Mouse (Mus musculus) embryonic facial prominence, embryonic 14.5 days (tissue): Measurements from ENCODE around the gene Zfp873. TPM values are rescaled to one million over a fixed set of nuclear protein-coding genes. Genes with fewer than 3 reads are reported as not detected.
"Not testable (repeated sequence)": the region's sequence is repeated elsewhere in the genome, so short reads cannot be mapped to it uniquely, and the experiment has no call there.

Source experiments
- ATAC-seq: fragments of 200-750 bp; cut with Nextera tagmentation; 2 replicates; pipeline ENCODE4 v1.8.0; 2017; ENCODE audit warnings: low read depth, moderate number of reproducible peaks, moderate TSS enrichment
- DNase-seq: peaks from one replicate; pipeline ENCODE4 v3.0.0-alpha.2; 2015; ENCODE audit warnings: low spot score
- H3K27ac ChIP-seq: fragments of 300-500 bp; sonication (generic); replicated peaks from 2 replicates; pipeline ENCODE4 v1.5.1; 2014; ENCODE audit warnings: low read depth, mild to moderate bottlenecking, low read length, moderate library complexity
- H3K27me3 ChIP-seq: fragments of 300-500 bp; sonication (generic); replicated peaks from 2 replicates; pipeline ENCODE4 v1.6.1; 2014; ENCODE audit warnings: low read length; ENCODE audit not compliant: control insufficient read depth, insufficient read depth
- H3K36me3 ChIP-seq: fragments of 300-500 bp; sonication (generic); 2 replicates; pipeline ENCODE4 v1.6.1; 2014; ENCODE audit warnings: low read length, mixed read lengths; ENCODE audit not compliant: control insufficient read depth, insufficient read depth
- H3K4me1 ChIP-seq: fragments of 300-500 bp; sonication (generic); 2 replicates; pipeline ENCODE4 v1.6.1; 2014; ENCODE audit warnings: antibody characterized with exemption, low read length; ENCODE audit not compliant: control insufficient read depth, insufficient read depth
- H3K4me2 ChIP-seq: fragments of 300-500 bp; sonication (generic); 2 replicates; pipeline ENCODE4 v1.6.1; 2014; ENCODE audit warnings: low read depth, mild to moderate bottlenecking, low read length, moderate library complexity, mixed read lengths
- H3K4me3 ChIP-seq: fragments of 300-500 bp; sonication (generic); 2 replicates; pipeline ENCODE4 v1.5.1; 2014; ENCODE audit warnings: low read depth, mild to moderate bottlenecking, low read length
- H3K9ac ChIP-seq: fragments of 300-500 bp; sonication (generic); 2 replicates; pipeline ENCODE4 v1.6.1; 2014; ENCODE audit warnings: low read depth, mild to moderate bottlenecking, low read length, moderate library complexity, mixed read lengths
- H3K9me3 ChIP-seq: fragments of 300-500 bp; sonication (generic); 2 replicates; pipeline ENCODE4 v1.6.1; 2016; ENCODE audit warnings: low read length; ENCODE audit not compliant: control insufficient read depth
- WGBS: fragments of 180-500 bp; shearing (Covaris S2); extraction: QIAGEN DNeasy Blood & Tissue Kit; methylation state at CpG from one replicate; pipeline ENCODE4 v1.1.7; 2014; 5-methylcytosine and 5-hydroxymethylcytosine counted together
- polyA plus RNA-seq: library from polyadenylated mRNA; unstranded; fragments of >200 nt; fragmentation: Nextera tagmentation; extraction: Ambion mirVana; gene quantifications from 2 replicates; pipeline ENCODE4 v1.2.1, GENCODE M21; 2014

Zfp873 gene
- 9.8 and 10.8 TPM in 2 replicates for polyA plus RNA-seq

DNA sequence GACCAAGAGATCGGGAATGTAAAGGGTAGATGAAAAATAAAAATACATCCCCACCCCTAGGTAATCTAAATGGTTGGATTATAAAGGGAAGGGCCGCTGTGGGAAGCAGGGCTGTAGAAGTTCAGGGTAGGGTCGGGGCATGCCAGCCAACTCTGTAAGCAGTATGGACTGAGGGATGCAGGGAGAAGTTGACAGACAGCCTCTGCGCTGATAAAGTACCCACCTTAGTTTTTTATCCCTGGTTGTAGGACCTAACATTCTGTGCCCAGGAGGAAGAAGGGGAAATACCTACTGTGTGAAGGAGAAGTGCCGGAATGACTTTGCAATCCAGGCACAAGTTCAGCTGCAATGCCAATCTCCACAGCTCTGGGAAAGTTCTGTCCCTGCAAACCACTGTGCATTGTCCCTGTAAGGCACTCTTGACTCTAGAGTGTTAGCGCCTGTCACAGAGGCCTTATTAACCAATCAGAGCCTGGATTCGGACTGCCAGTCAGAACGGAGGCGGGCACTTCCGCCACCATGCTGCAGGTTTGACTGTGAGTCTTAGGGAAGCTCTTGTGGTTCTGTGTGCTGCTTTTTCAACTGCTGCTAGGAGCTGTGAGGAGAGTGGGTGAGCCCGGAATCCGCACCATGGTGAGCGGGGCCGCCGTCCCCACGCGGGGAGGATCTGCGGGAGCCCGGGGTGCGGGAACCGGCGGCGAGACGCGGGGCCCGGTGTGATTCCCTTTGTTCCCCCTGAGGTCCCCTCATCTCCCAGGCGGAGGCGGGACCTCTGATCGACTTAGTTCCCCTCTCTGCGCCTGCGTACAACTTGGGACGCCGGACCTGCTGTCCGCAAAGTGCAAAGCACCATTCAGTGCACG is at the start of gene Zfp873:
Gene Zfp873 (plus strand): TSS at position 527 of the 863 bp plus-strand sequence.
- no peaks in the 10 kb centered on the region for H3K27me3 ChIP-seq
- H3K4me1 ChIP-seq: no peaks in the 10 kb centered on the region
- DNase-seq (peak; percentile 97), ATAC-seq (peak; percentile 100)
- H3K9me3 ChIP-seq: peaks cover 54% of the 10 kb centered on the region
- H3K4me2 ChIP-seq: peak within 1 kb of the TSS; percentile 52
- peaks cover 22% of the 10 kb centered on the region for H3K36me3 ChIP-seq
- peak within 1 kb of the TSS; percentile 88 for H3K9ac ChIP-seq
- peak within 1 kb of the TSS; percentile 92 for H3K27ac ChIP-seq
- WGBS: 15% methylated on average over 21 of the region's 35 CpGs
- H3K4me3 ChIP-seq: peak within 1 kb of the TSS; percentile 60

DNA sequence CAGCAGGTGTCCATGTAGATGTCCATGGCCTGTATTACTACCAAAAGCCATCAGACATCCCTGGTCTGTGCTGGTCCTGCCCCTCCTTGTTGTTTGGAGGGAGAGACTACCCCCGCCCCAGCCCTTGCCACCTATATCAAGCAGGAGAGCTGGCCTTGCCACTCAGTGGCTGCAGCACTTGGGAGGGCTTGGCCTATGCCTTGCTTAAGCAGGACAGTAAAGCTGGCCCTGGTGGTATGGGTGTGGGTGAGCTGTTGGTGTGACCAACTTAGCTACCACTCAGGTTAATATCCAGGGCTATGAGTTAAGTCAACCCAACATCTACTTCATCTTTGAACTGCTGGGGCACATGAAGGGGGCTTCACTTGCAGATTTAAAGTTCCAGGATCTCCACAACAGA is 44.7 kb upstream of the Zfp873 start:
- H3K4me3 ChIP-seq, H3K4me1 ChIP-seq, H3K27me3 ChIP-seq, DNase-seq, H3K27ac ChIP-seq, H3K4me2 ChIP-seq, H3K9ac ChIP-seq, ATAC-seq: not testable (repeated sequence)
- Histone ChIP-seq H3K9me3 (peaks cover 38% of the 10 kb centered on the region), H3K36me3 (peaks cover 18% of the 10 kb centered on the region; the same call in 1 of the 2 replicates)
- 100% methylated on average over 1 of the region's 1 CpGs for WGBS

DNA sequence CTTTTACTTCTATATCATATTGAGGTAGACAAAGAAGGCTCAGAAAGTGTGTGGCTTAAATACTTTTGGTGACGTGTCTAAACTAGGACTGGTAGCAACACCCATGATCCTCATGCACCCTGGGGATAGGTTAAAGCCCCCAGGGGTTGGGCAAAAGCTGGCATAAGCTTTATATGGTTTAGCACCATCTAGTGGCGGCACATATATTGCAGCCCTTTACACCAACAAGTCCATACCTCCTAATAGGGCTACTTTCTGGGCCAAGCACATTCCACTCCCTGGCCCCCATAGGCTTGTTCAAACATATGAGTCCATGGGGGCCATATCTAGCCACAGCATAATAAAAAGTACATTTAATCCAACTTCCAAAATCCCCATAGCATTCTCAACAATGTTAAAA is 43.1 kb upstream of the Zfp873 start:
- not testable (repeated sequence) for H3K4me3 ChIP-seq, DNase-seq, H3K27me3 ChIP-seq, H3K9ac ChIP-seq, ATAC-seq, H3K27ac ChIP-seq, H3K4me2 ChIP-seq, H3K4me1 ChIP-seq
- Histone ChIP-seq H3K36me3 (peaks cover 11% of the 10 kb centered on the region; the same call in 1 of the 2 replicates), H3K9me3 (peaks cover 48% of the 10 kb centered on the region)
- 48% methylated on average over 1 of the region's 2 CpGs for WGBS

GRCm38 (mm10) chr10:82042191-82042590 is 5.7 kb upstream of the Zfp873 start:
- Histone ChIP-seq H3K27ac (no peak overlapping the region), H3K9me3 (peaks cover 17% of the 10 kb centered on the region), H3K4me1 (no peaks in the 10 kb centered on the region), H3K4me2 (no peak overlapping the region), H3K36me3 (no peaks in the 10 kb centered on the region), H3K4me3 (no peak overlapping the region), H3K9ac (no peak overlapping the region), H3K27me3 (no peaks in the 10 kb centered on the region)
- ATAC-seq: no peak
- 61% methylated on average over 2 of the region's 2 CpGs for WGBS
- DNase-seq: no peak

DNA sequence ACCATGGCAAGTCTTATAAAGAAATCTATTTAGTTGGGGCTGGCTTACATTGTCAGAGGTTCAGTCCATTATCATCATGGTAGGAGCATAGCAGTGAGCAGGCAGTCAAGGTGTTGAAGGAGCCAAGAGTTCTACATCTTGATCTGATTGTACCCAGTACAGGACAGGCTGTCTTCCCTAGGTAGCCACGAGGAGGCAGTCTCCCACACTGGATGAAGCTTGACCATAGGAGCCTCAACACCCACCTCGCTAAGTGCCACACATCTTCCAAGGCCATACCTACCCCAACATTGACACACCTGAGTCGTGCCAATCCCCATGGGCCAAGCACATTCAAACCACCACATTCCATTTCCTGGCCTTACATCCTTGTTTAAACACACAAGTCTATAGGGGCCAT is 1.3 kb upstream of the Zfp873 start:
- no peaks in the 10 kb centered on the region for H3K4me1 ChIP-seq
- H3K9me3 ChIP-seq: peaks cover 42% of the 10 kb centered on the region
- WGBS: 84% methylated on average over 3 of the region's 3 CpGs
- H3K36me3 ChIP-seq: peaks cover 10% of the 10 kb centered on the region; the same call in 1 of the 2 replicates
- H3K27me3 ChIP-seq: no peaks in the 10 kb centered on the region
- ATAC-seq (no peak), DNase-seq (no peak)
- H3K27ac ChIP-seq: no peak overlapping the region
- H3K4me2 ChIP-seq: no peak overlapping the region
- H3K9ac ChIP-seq: no peak overlapping the region
- H3K4me3 ChIP-seq: no peak overlapping the region

- Histone ChIP-seq H3K36me3 (peaks cover 26% of the 10 kb centered on the region), H3K9ac (peak overlapping the region; percentile 88), H3K27ac (peak overlapping the region; percentile 92), H3K4me3 (peak overlapping the region; percentile 60), H3K9me3 (peaks cover 60% of the 10 kb centered on the region), H3K4me2 (peak overlapping the region; percentile 52)
- not testable (repeated sequence) for H3K27me3 ChIP-seq, H3K4me1 ChIP-seq, DNase-seq, ATAC-seq
- WGBS: 29% methylated on average over 10 of the region's 10 CpGs
Measured at GRCm38 (mm10) chr10:82048460-82048804, 509 bp downstream of the Zfp873 start.

DNA sequence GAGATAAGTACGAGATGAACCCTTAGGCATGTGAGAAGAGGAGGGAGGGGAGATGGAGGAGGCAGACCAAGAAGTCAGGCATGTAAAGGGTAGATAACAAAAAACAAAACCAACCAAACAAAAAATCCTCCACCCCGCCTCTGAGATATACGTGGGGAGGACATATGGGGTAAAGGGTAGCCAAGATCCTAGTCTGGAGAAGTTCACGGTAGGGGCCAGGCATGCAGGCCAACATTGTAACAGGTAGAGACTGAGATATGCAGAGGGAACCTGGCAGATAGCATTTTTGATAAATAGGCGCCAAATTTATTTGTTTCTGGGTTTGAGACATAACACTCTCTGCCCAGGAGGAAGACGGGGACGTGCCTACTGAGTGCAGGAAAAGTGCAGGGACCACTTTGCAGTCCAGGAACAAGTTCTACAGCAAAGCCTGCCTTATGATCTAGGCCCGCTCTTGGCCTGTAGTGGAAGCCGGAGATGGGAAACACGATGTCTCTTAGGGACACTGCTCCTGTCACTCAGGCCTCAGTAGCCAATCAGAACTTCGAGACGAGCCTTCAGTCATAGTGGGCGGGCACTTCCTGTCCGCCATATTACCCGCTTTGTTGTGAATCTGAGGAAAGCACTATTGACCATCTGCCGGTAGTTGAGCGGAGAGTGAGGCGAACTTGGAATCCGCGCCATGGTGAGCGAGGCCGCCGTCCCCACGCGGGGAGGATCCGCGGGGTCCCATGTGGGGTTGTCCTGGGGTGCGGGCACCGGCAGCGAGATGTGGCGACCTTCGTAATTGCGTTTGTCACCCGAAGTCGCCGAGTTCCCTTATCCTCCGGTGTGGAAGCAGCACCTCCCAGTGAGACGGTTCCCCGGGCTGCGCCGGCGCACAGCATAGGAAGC is 35.1 kb downstream of the Zfp873 start, which contains the start of gene BC024063:
Gene BC024063 (plus strand): TSS at position 626 of the 894 bp plus-strand sequence.
- Histone ChIP-seq H3K4me3 (peak within 1 kb of the TSS; percentile 50), H3K9me3 (peaks cover 19% of the 10 kb centered on the region; the same call in 1 of the 2 replicates), H3K9ac (peak within 1 kb of the TSS; percentile 63), H3K27ac (peak within 1 kb of the TSS; percentile 81; the same call in 1 of the 2 replicates), H3K4me2 (peak within 1 kb of the TSS; percentile 46)
- WGBS: 29% methylated on average over 25 of the region's 42 CpGs
- ATAC-seq (peak; percentile 98), DNase-seq (peak; percentile 93)
- H3K4me1 ChIP-seq, H3K27me3 ChIP-seq, H3K36me3 ChIP-seq: not testable (repeated sequence)

GRCm38 (mm10) chr10:82083622-82083971 is 35.7 kb downstream of the Zfp873 start:
- Histone ChIP-seq H3K9ac (peak overlapping the region; percentile 63), H3K4me3 (peak overlapping the region; percentile 50), H3K9me3 (peaks cover 19% of the 10 kb centered on the region; the same call in 1 of the 2 replicates), H3K4me2 (peak overlapping the region; percentile 46)
- not testable (repeated sequence) for ATAC-seq, H3K36me3 ChIP-seq, DNase-seq, H3K27me3 ChIP-seq, H3K27ac ChIP-seq, H3K4me1 ChIP-seq
- 40% methylated on average over 10 of the region's 14 CpGs for WGBS
